Mouse (Mus musculus) embryonic facial prominence, embryonic 12.5 days (tissue): ENCODE data around the gene Bglap. TPM values are rescaled to one million over a fixed set of nuclear protein-coding genes. Genes with fewer than 3 reads are reported as not detected.

Experiments used
- ATAC-seq: fragments of 200-750 bp; cut with Nextera tagmentation; 2 replicates; pipeline ENCODE4 v1.8.0; 2017; ENCODE audit not compliant: insufficient number of reproducible peaks, insufficient read depth, low FRiP score, low TSS enrichment
- H3K27ac ChIP-seq: fragments of 300-500 bp; sonication (generic); 2 replicates; pipeline ENCODE4 v1.5.1; 2016; ENCODE audit warnings: mild to moderate bottlenecking
- H3K27me3 ChIP-seq: fragments of 300-500 bp; sonication (generic); 2 replicates; pipeline ENCODE4 v1.6.1; 2016; ENCODE audit warnings: mild to moderate bottlenecking, moderate library complexity
- H3K36me3 ChIP-seq: fragments of 300-500 bp; sonication (generic); 2 replicates; pipeline ENCODE4 v1.6.1; 2016; ENCODE audit warnings: mild to moderate bottlenecking
- H3K4me1 ChIP-seq: fragments of 300-500 bp; sonication (generic); 2 replicates; pipeline ENCODE4 v1.6.1; 2016
- H3K4me2 ChIP-seq: fragments of 300-500 bp; sonication (generic); replicated peaks from 2 replicates; pipeline ENCODE4 v1.6.1; 2016; ENCODE audit warnings: mild to moderate bottlenecking, moderate library complexity
- H3K4me3 ChIP-seq: fragments of 300-500 bp; sonication (generic); 2 replicates; pipeline ENCODE4 v1.5.1; 2016; ENCODE audit warnings: mild to moderate bottlenecking
- H3K9ac ChIP-seq: fragments of 300-500 bp; sonication (generic); 2 replicates; pipeline ENCODE4 v1.6.1; 2016; ENCODE audit warnings: mild to moderate bottlenecking, moderate library complexity
- H3K9me3 ChIP-seq: fragments of 300-500 bp; sonication (generic); 2 replicates; pipeline ENCODE4 v1.6.1; 2016; ENCODE audit warnings: mild to moderate bottlenecking, moderate library complexity
- WGBS: fragments of 180-500 bp; shearing (Covaris S2); methylation state at CpG from one replicate; pipeline ENCODE4 v1.1.7; 2016; 5-methylcytosine and 5-hydroxymethylcytosine counted together
- polyA plus RNA-seq: library from polyadenylated mRNA; unstranded; fragments of >200 nt; fragmentation: Nextera tagmentation; extraction: Ambion mirVana; gene quantifications from 2 replicates; pipeline ENCODE4 v1.2.1, GENCODE M21; 2016

Bglap gene
- polyA plus RNA-seq, 1 experiment from 2014 or later, result not detected

- peak within 1 kb of the TSS; percentile 89 for H3K9ac ChIP-seq
- H3K27ac ChIP-seq, result peak within 1 kb of the TSS; percentile 92
- no peaks in the 10 kb centered on the region for H3K27me3 ChIP-seq
- H3K9me3 ChIP-seq, result no peaks in the 10 kb centered on the region
- peak within 1 kb of the TSS; percentile 79 for H3K4me2 ChIP-seq
- peak within 1 kb of the TSS; percentile 80 for H3K4me3 ChIP-seq
- WGBS, result 2% methylated on average over 59 of the region's 66 CpGs
- peaks cover 30% of the 10 kb centered on the region for H3K4me1 ChIP-seq
- H3K36me3 ChIP-seq, result no peaks in the 10 kb centered on the region
- ATAC-seq, result peak; percentile 88
Observed at GRCm38 (mm10) chr3:88336058-88337013, 47.9 kb downstream of the Bglap start, which contains the start of the genes Tmem79 and Smg5. Gene Tmem79 (minus strand): TSS chr3:88336148. Gene Smg5 (plus strand): TSS chr3:88336260.

- Histone ChIP-seq H3K36me3 (no peaks in the 10 kb centered on the region), H3K9ac (peak overlapping the region; percentile 89), H3K4me1 (peaks cover 30% of the 10 kb centered on the region), H3K27ac (peak overlapping the region; percentile 92), H3K4me2 (peak overlapping the region; percentile 79), H3K9me3 (no peaks in the 10 kb centered on the region), H3K4me3 (peak overlapping the region; percentile 80), H3K27me3 (no peaks in the 10 kb centered on the region)
- peak; percentile 59 for ATAC-seq
- WGBS, result 2% methylated on average over 27 of the region's 27 CpGs
Observed at GRCm38 (mm10) chr3:88335436-88336053, 48.7 kb downstream of the Bglap start.

- WGBS, result 36% methylated on average over 3 of the region's 3 CpGs
- no peak for ATAC-seq
- Histone ChIP-seq H3K4me3 (peak overlapping the region; percentile 80), H3K27ac (no peak overlapping the region; the same call in 1 of the 2 replicates), H3K36me3 (no peaks in the 10 kb centered on the region), H3K4me1 (peaks cover 30% of the 10 kb centered on the region), H3K9me3 (no peaks in the 10 kb centered on the region), H3K4me2 (peak overlapping the region; percentile 79), H3K9ac (peak overlapping the region; percentile 89), H3K27me3 (no peaks in the 10 kb centered on the region)
Observed at GRCm38 (mm10) chr3:88334902-88335435, 49.3 kb downstream of the Bglap start.

- Histone ChIP-seq H3K4me3 (no peak overlapping the region), H3K36me3 (peaks cover 6% of the 10 kb centered on the region), H3K9me3 (no peaks in the 10 kb centered on the region), H3K4me1 (peaks cover 30% of the 10 kb centered on the region), H3K4me2 (peak overlapping the region; percentile 79), H3K27me3 (no peaks in the 10 kb centered on the region), H3K9ac (0 out of 2 replicates have a peak overlapping the region, but pooled peaks have one; percentile 89), H3K27ac (0 out of 2 replicates have a peak overlapping the region, but pooled peaks have one; percentile 25)
- ATAC-seq, result no peak
- 41% methylated on average over 12 of the region's 12 CpGs for WGBS
Observed at GRCm38 (mm10) chr3:88334029-88334658, 50.1 kb downstream of the Bglap start.

Other genes with a start within 250 kb of the Bglap start
- gene Mef2d, start 242.1 kb downstream of the Bglap start, polyA plus RNA-seq, result 16.9 and 17.7 TPM in 2 replicates
- gene Rhbg, start 129.8 kb downstream of the Bglap start, polyA plus RNA-seq, result 0.64 and 1.3 TPM in 2 replicates
- not detected in 2 replicates for gene Gm38392, start 97.3 kb downstream of the Bglap start, polyA plus RNA-seq
- 16.1 and 16.9 TPM in 2 replicates for gene Tsacc, start 87.5 kb downstream of the Bglap start, polyA plus RNA-seq
- gene Cct3, start 87.3 kb downstream of the Bglap start, polyA plus RNA-seq, result 600 and 614 TPM in 2 replicates
- 169 and 174 TPM in 2 replicates for gene Glmp, start 59.4 kb downstream of the Bglap start, polyA plus RNA-seq
- 4.5 and 4.8 TPM in 2 replicates for gene Tmem79, start 48.3 kb downstream of the Bglap start, polyA plus RNA-seq
- 65.1 and 74.4 TPM in 2 replicates for gene Smg5, start 48.2 kb downstream of the Bglap start, polyA plus RNA-seq
- gene Paqr6, start 19.9 kb downstream of the Bglap start, polyA plus RNA-seq, result 2.8 and 3.3 TPM in 2 replicates
- 0.17 TPM in 1 of 2 replicates, not detected in the other for gene Bglap3, start 11.7 kb downstream of the Bglap start, polyA plus RNA-seq
- gene Bglap2, start 5.8 kb downstream of the Bglap start, polyA plus RNA-seq, result not detected in 2 replicates
- gene Pmf1, start 25.9 kb upstream of the Bglap start, polyA plus RNA-seq, result 130 and 133 TPM in 2 replicates
- 17.0 and 17.3 TPM in 2 replicates for gene Slc25a44, start 40.7 kb upstream of the Bglap start, polyA plus RNA-seq
- 7.5 and 9.0 TPM in 2 replicates for gene Sema4a, start 76.7 kb upstream of the Bglap start, polyA plus RNA-seq
- gene Lmna, start 125.5 kb upstream of the Bglap start, polyA plus RNA-seq, result 109 and 113 TPM in 2 replicates
- 36.3 and 37.7 TPM in 2 replicates for gene Mex3a, start 147.9 kb upstream of the Bglap start, polyA plus RNA-seq
- gene Rab25, start 163.8 kb upstream of the Bglap start, polyA plus RNA-seq, result 4.0 and 5.5 TPM in 2 replicates
- 144 and 146 TPM in 2 replicates for gene Lamtor2, start 168.6 kb upstream of the Bglap start, polyA plus RNA-seq
- 57.5 and 63.7 TPM in 2 replicates for gene Ubqln4, start 169.3 kb upstream of the Bglap start, polyA plus RNA-seq
- gene Ssr2, start 191.4 kb upstream of the Bglap start, polyA plus RNA-seq, result 184 and 185 TPM in 2 replicates
- gene Arhgef2, start 221.5 kb upstream of the Bglap start, polyA plus RNA-seq, result 117 and 123 TPM in 2 replicates